Mouse (Mus musculus): ENCODE results near the gene Elk3.

DNA sequence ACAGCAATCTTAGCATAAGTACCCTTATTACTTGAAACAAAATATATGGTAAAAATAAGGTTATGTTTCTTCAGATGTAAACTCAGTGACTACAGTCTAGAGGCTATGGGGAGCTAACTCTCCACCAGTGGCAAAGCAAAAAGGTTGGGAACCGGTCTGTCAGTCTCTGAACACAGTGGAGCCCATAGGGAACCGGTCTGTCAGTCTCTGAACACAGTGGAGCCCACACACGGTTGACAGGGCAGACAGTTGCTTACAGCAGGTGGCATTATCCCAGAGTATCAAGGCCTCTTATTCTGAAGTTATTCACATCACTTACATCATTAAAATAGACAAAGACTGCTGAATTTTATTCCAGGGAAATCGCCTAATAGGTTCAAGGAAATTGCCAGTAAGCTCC is 79.4 kb downstream of the Elk3 start:
- no peak for TF ChIP-seq CTCF (IDR thresholded peaks at IDR 0.05; ENCODE audit: low read depth, low read length)
- TF ChIP-seq POLR2A (IDR thresholded peaks at IDR 0.05; ENCODE audit: insufficient read depth, low read length) = no peak
- no peak for TF ChIP-seq EP300 (IDR thresholded peaks at IDR 0.05; ENCODE audit: insufficient read depth, low read depth, low read length)
